Mouse (Mus musculus): ENCODE measurements around the gene Gm21776. TPM values are rescaled to one million over a fixed set of nuclear protein-coding genes. Genes with fewer than 3 reads are reported as not detected.
"Not testable (repeated sequence)": the region's sequence is repeated elsewhere in the genome, so short reads cannot be mapped to it uniquely, and the experiment has no call there.

The Gm21776 gene
- not detected in 2 replicates for total RNA-seq (2021)
- long read RNA-seq, experiment 1, result 0 reads
- long read RNA-seq, experiment 2, result 0 reads

GRCm38 (mm10) chrY:76378362-76378761 is at the start of gene Gm21776:
Gm21776 (plus strand) TSS chrY:76378662.
- not testable (repeated sequence) for DNase-seq
